Mouse (Mus musculus) stomach, postnatal 0 days (tissue): ENCODE measurements at regions not wholly inside any gene's neighbourhood (a gene's known extent, or its start where the extent isn't known, plus 50 kb on each side); places are given as distances from the start of the nearest gene placed in this dataset.

Source experiments
- CTCF ChIP-seq: IDR thresholded peaks from 2 replicates; pipeline ENCODE4 v1.5.1; 2016; ENCODE audit warnings: antibody characterized with exemption, low read depth, mild to moderate bottlenecking, moderate library complexity
- EP300 ChIP-seq: optimal IDR thresholded peaks from 2 replicates; pipeline ENCODE3; 2016; ENCODE audit warnings: antibody characterized with exemption

- no peak for TF ChIP-seq CTCF
- TF ChIP-seq EP300, result no peak
These were observed 341.2 kb upstream of the Kynu start for GRCm38 (mm10) chr2:43213901-43214300.
